Mouse (Mus musculus) gastrocnemius, postnatal 36 days (tissue): Measurements from ENCODE around the gene Btk. TPM values are rescaled to one million over a fixed set of nuclear protein-coding genes. Genes with fewer than 3 reads are reported as not detected.
A peak's percentile ranks its signal among the peaks of the same experiment; 100 is the strongest.

Experiments used
- DNase-seq, 2 experiments: peaks; one replicate each; pipeline ENCODE4 v3.0.0; 2022
- intact Hi-C: fragments of 180-260 bp; cut with DNase I; formaldehyde crosslinking; loops from one replicate; pipeline ENCODE4 v1.15.1; 2025
- long read RNA-seq, 2 experiments: library from polyadenylated mRNA; stranded (forward); transcript quantifications; one replicate each; pipeline ENCODE4 v2.0.0; 2021
- total RNA-seq, 2 experiments: library from RNA; stranded (reverse); gene quantifications; 2 replicates each; pipeline ENCODE4 v1.2.3; 2021

Btk gene
- total RNA-seq: under 1 TPM; 0.15 TPM
- long read RNA-seq, experiment 1, partial matches to known transcripts: 0 of 14 reads
- long read RNA-seq, experiment 1, other reads (novel, unspliced or antisense): 14 of 14 reads
- long read RNA-seq, experiment 2, partial matches to known transcripts: 0 of 10 reads
- long read RNA-seq, experiment 2, other reads (novel, unspliced or antisense): 10 of 10 reads

DNA sequence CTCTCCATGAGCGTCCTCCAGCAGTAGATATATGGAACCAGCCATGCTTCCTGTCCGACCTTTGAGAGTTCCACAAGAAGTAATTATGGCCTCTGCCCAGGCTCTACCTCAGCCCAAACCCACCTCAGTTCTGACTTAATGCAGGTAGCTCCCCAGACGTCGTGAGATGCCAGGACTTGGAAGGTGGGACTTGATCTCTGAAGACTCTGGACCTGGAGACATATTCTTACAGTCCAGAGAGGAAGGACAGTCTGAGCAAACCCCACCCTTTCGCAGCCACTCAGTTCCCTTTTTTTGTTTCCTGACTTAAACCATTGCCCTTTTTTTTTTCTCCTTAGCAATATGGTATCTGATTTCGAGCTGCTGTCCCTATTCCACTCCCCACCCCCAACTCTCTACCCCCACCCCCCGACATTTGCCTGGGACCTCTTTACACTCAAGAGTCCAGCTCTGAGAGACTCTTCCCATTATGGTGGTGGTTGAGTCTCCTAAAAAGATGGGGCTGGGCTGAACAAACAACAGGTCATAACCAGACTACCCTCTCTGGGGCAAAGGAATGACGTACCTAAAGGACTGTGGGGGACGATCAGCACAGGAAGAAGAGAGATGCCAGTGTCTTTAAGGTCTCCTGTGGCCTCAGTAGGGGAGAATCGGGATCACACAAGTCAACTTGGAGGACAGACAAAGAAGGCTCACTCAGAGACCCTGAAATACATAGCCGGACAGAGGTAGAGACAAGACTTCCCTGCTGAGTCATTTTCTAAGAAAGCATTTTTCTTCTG, at the start of gene Btk:
Gene Btk, minus strand, starts transcription at position 683 of the 782 bp plus-strand sequence.
- intact Hi-C loops: no loop called here
- DNase-seq: no peak

DNA sequence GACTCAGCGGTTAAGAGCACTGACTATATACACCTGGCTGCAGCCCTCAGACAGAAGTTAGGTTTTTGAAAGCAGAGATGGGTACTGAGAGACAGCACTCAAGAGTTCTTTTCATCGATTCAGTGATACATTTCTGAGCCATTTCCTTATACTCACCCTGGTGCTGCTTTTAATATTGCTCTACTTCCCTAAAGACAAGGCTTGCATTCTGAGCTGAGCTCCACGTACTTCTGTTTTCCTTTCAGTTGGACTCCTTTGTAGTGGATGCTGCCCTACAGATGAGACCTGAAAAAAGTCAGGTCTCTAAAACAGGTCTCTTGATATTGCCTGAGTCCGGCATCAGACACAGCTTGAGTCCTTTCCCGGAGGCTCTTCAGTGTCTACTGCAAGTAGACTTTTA, 49.3 kb upstream of the Btk start:
- intact Hi-C loops: no loop called here
- DNase-seq: no peak

DNA sequence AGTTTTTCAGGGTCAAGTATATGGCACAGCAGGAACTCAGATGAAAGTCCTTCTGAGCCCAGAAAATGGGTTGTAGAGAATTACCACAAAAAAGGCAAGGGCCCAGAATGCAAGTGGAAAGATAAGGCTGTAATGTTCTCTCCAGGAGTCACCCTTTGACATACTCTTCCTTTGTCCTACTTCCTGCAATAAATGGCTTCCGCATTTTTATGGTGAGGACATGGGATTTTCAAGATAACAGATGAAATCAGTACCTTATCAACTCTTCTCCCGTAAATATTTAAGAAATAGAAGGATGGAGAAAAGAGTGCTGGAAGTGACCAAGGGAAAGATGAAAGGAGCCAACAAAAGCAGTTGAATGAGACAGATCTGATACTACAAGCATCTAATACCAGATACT, 44.8 kb upstream of the Btk start:
- intact Hi-C loops: no loop called here
- DNase-seq: no peak

DNA sequence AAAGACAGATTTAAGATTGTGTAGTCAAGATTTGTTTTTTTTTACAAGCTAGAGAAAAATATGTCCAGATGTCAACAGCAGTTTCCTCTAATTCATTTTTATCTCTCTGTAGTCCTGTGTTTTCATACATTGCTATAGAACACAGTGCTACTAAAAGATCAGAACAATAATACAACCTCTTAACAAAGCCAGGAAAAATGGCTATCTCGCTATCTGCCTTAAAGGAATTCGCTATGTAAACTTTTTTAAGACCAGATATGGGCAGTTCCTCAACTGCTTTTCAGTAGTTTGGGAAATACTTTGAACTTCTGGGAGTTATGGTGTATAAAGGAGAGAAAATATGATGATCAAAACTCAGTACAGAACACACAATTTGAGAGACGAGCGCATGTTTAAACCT, 40.0 kb upstream of the Btk start:
- intact Hi-C loops: no loop called here
- DNase-seq: no peak

DNA sequence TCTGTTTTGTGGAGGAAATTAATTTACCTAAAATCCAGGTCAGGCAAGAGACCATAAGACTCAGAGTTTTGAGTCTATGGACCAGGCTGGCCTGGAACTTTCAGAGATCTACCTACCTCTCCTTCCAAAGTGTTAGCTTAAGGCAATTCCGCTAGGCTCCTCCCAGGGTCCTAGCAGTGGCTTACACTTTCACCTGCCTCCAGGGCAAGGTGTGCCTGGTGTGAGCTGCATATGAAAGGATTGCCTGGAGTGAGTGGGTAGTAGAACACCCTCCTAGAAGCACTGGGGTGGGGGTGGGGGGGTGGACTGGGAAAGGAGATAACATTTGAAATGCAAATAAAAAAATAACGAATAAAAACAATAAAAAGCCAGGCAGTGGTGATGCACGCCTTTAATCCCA, 38.3 kb upstream of the Btk start:
- intact Hi-C loops: no loop called here
- DNase-seq: no peak

DNA sequence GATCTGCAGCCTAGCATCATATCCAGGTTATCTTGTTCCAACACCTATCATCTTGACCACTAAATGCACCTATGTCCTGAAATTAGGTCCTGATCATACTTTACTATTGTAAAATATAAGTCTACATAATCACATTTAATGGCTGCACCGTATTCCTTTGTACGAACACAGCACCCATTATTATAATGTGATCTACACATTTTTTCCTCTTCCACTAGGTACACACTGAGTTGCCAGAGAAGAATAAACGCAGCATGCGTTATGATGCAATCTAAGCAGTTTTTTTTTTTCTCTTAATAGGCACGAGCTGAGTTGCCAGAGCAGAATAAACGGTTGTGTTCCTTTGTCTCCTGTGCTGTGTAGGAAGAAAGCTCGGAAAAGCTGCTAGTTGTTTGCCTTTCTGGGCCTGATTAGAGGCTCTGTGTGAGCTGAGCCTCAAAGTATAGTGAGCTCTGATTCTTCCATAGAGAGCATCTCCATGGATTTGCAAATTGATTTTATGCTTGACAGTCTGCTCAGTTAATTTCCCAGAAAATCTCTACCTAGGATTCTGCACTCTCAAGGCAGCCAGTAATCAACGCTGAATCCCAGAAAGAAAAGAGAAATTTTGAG, 37.0 kb upstream of the Btk start:
- intact Hi-C loops: no loop called here
- no peak for DNase-seq

DNA sequence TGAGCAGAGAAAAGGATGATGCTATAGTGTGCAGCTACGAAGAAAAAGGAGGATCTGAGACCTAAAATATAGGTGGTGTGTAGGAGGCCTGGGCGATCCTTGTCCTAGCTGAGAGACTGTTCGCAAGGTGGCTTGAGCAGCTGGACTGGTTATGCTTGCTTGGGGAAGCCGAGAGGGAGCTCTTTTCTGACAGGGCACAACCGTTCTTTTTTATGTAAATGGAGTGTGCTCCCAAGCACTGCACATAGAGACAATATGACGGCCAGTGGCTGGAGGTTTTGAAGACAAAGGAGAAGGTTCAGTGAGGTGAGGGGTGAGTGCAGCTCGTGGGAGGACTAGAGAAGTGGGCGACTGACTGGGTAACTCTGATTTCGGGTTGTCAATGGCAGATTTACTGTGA, 36.3 kb upstream of the Btk start:
- intact Hi-C loops: no loop called here
- DNase-seq: no peak

DNA sequence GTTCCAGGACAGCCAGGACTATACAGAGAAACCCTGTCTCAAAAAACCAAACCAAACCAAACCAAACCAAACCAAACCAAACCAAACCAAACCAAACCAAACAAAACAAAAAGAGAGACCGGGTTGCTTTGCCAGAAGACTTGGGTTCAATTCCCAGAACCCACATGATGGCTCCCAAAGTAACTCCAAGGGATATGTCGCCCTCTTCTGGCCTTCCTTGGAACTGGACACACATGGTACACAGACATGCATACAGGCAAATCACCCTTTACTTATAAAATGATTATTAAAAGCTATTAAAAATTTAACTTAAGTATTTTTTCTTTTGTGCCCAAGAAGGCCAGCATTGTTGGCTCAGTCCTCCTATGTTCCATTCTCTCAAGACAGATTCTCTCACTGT, 30.9 kb upstream of the Btk start:
- no peak for DNase-seq
- intact Hi-C loops: no loop called here

DNA sequence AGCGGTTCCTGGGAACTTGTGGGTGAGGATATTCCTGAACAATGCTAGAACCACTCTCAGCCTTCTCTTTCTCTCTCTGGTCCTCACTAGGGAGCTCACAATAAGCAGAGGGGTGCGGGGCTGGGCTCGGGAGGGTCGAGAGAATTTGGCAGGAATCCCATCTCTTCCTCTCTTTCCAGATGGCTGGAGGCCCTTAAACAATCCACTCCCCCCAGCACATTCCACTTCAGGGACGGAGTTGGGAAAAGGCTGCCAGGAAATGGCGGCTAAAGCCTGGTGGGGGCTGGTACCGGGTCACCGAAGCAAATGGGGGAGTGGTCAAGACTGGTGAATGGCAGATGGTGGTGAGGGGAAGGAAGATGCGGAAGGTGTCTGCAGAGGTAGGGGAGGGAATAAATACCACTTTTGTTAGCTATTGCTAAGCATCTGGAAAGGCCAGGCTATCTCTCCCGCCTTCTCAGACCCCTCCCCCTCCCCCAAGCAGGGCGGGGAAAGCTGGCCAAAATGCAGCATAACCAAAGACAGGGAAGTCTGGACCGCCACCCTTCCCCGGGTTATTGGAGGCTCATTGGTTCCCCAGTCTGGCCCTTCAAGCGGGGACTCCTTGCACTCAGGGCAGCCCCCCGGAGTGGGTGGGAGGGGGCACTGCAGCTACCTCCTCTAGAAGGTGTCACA, 29.1 kb upstream of the Btk start:
- DNase-seq: peak; percentile 22 to 24
- intact Hi-C loops: no loop called here

DNA sequence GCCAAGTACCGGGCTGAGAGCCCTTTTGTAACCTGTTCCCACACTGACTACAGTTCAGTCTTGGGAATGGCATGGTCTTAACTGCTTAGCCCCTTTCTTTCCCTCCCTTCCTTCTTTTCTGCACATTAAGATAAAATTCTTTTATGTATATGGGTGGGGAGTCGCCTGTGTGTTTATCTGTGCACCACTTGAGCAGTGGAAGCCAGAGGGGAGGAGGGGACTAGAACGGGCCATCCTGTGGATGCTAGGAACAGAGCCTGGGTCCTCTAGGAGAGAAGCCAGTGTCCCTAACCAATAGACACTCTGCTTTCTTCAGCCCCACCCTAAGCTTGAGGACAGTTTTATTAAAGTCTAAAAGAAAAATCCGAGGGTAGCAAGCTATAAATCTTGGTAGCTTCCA, 27.6 kb upstream of the Btk start:
- no peak for DNase-seq
- intact Hi-C loops: no loop called here

DNA sequence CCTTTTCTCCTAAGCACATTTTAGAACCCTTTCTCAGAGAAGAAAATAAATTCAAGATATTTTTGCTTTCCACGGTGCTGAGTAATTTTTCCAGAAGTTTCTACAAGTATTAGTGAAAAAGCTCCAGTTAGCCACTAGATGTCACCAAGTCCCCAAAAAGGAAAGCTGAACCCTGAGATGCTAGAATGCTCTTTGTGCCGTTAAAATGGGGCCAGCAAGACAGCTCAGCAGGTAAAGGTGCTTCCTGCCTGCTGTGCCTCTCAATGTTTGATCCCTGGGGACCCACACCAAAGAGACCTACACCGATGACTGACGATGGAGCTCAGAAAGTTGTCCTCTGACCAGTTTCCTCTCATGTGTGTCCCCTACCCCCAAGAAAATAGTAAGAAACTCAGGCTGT, 26.1 kb upstream of the Btk start:
- DNase-seq: no peak
- intact Hi-C loops: no loop called here

DNA sequence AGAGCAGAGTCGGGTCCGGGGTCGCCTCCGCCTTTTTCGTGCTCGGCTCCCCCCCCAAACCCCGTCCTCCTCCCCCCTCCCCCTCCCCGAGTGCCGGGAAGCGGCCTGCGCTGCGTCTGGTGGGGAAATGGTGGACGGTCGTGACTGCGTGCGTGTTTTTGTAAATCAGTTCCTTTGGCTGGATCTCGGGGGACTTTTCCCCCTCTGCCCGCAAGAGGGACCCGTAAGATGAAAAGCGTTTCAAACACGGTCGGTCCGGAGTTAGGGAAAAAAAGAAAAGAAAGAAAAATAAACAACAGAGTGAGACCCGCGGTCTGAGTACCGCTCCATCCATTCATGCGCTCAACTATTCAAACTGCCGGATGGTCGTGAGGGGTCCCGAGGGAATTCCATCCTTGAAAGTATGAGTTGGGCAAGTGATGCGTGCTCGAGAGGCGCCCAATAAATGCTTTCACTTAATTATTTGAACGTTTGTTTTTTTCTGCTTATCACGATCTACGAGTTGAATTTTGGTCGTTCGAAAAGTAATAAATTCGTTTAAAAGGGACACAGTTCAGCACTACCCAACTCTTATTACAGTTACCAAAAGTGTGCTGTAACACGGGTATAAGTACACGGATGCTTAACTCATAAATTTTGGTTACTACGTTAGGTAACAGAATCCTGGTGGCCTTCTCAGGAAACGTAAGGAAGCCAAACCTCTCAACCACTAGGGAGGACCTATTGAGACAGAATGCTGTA, 18.2 kb upstream of the Btk start:
- no peak for DNase-seq
- intact Hi-C loops: no loop called here

DNA sequence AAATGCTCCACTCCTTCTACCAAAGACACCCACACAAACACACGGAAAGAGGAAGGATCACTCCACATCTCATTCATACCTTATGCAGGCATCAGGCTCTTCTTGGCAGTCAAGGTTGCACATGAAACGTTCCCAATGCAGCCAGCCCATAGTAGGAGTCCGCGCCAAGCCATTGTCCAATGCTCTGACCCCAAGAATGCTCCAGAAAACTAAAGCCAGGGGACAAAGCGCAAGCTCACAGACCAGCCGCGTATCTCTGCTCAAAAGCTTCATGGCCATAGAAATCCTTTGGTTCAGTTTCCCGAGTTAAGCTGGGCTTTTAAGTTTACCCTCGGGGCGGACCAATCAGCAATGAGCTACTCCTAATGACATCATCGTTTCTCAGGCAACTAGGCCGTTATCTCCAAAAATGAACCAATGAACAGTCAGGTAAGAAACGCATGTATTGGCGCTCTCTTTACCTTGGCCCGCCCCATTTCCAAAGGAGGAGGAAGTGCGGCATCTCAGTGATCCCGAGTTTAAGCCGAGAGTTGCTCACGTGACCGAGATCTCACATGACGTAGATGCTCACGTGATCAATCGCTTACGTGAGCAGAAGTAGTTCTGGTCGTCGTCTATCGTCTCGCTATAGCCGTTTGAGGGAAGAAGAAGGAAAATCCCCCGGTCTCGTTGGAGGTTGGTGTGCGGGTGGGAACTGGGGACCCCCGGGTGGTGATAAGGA, 17.4 kb upstream of the Btk start, which contains the start of the genes Gla and Hnrnph2:
Gene Gla, minus strand, starts transcription at position 467 of the 721 bp plus-strand sequence.
Gene Hnrnph2, plus strand, starts transcription at position 521 of the 721 bp plus-strand sequence.
- intact Hi-C loops: no loop called here
- DNase-seq: peak; percentile 83 to 84

DNA sequence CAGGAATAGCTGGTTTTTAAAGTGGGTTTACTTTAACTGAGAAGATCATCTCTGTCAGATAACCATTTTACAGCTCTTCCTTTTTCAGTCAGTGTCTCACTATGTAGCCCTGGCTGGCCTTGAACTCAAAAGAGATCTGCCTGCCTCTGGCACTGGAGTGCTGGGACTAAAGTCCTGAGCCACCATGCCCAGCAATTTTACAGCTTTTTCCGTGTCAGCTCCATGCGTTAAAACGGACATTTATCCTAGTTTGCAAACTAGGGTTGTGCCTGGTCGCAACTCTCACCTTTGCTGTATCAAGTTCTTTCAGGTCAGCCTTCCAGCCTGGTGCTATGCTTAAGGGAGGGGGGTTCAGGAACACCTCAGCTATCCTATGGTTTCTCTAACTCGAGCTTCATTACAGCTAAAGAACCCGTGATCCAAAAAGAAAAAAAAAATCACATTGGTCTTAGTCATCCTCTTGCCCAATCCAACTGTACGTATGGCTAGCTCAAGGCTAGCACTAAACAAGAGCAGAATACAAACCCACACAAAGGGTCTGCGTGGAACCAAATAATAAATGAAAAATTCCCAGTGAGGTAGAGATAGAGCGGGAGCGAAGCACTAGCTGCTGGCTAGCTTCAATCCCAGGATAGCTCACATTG, 16.7 kb upstream of the Btk start:
- intact Hi-C loops: no loop called here
- DNase-seq: no peak

DNA sequence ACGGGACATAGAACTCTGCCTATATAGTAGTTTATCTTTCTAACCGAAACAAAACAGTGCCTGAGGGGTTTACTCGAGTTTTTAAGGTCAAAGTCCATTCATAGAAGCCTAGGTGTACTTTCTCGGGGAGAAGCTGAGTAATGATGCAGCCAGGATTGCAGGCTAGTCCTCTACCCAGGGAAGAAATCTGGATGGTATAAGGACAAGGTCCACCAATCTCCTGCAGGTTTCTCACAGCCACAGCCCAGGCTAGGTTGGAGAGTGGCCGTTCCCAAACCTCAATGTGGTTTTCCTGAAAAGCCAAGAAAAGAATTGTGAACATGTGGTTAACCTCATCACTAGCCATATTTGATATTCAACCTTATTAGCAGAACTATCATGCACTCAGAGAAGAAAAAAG, 6.5 kb upstream of the Btk start:
- intact Hi-C loops: no loop called here
- DNase-seq: no peak

DNA sequence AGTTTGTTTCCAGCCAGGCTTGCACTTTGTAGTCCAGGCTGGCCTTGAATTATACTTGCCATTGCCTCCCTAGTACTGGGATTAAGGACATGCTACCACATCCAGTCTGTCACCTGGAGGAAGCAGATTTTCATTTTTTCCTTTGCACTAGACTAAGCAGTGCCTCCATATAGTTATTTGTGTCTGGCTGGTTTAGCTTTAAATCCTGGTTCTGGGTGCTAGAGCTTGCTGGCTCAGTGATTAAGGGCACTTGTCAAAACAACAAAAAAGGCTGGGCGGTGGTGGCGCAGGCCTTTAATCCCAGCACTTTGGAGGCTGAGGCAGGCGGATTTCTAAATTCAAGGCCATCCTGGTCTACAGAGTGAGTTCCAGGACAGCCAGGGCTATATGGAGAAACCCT, 5.6 kb upstream of the Btk start:
- DNase-seq: no peak
- intact Hi-C loops: no loop called here

DNA sequence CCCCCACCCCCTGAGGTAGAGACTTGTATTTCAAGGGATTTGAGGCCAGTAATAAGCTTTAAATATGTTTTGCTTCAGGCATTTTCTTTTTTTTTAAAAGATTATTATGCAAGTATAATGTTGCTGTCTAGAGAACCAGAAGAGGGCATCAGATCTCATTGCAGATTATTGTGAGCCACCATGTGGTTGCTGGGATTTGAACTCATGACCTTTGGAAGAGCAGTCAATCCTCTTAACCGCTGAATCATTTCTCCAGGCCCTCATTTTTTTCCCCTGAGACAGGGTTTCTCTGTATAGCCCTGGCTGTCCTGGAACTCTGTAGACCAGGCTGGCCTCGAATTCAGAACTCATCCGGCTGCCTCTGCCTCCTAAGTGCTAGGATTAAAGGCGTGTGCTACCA, 4.9 kb upstream of the Btk start:
- intact Hi-C loops: no loop called here

DNA sequence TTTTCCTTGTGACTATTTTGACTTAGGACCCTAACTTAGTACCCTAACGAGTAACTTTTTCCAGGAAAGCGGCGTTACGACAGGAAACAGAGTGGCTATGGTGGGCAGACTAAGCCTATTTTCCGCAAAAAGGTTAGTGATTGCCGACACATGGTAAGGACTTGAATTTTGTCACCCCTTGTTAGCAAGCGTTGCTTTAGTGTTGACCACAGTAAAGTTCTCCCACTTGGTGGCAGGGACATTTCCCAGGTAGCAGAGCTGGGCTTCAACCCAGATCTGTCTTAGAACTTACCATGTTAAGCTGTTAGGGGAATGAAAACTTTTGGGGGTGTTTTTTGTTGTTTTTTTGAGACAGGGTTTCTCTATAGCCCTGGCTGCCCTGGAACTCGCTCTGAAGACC, 3.1 kb upstream of the Btk start:
- DNase-seq: no peak
- intact Hi-C loops: no loop called here

More for the DNA sequence above, 4.9 kb upstream of the Btk start:
- DNase-seq: no peak
